Mouse (Mus musculus) MEL (cell line): ENCODE results near the gene Gmpr2. TPM values are rescaled to one million over a fixed set of nuclear protein-coding genes. Genes with fewer than 3 reads are reported as not detected.

ENCODE experiments used
- DNase-seq: peaks from one replicate; pipeline ENCODE4 v3.0.0; 2011; ENCODE audit warnings: low read depth, low spot score
- H3K27ac ChIP-seq: 2 replicates; pipeline ENCODE4 v1.5.1; 2012; ENCODE audit warnings: low read depth, mild to moderate bottlenecking, control low read depth, low read length, moderate library complexity; ENCODE audit not compliant: control insufficient read depth
- H3K27me3 ChIP-seq, 2 experiments: fragments of 150-350 bp in 1 of 2; sonication (generic) in 1 of 2; 2 replicates each; pipeline ENCODE4 v1.6.1; 2012; ENCODE audit warnings: low read length in 2 of 2, mild to moderate bottlenecking in 2 of 2, improper control_type of control experiment in 1 of 2, moderate library complexity in 1 of 2; ENCODE audit not compliant: insufficient read depth in 2 of 2, control insufficient read depth in 1 of 2
- H3K36me3 ChIP-seq, 2 experiments: 2 replicates each; pipeline ENCODE4 v1.6.1; 2012 to 2014; ENCODE audit warnings: low read length in 2 of 2, improper control_type of control experiment in 1 of 2, inconsistent platforms in 1 of 2, mild to moderate bottlenecking in 1 of 2; ENCODE audit not compliant: insufficient read depth in 2 of 2, control insufficient read depth in 1 of 2
- H3K4me1 ChIP-seq, 2 experiments: fragments of 150-350 bp in 1 of 2; sonication (generic) in 1 of 2; 2 replicates each; pipeline ENCODE4 v1.6.1; 2012; ENCODE audit warnings: low read length in 2 of 2, improper control_type of control experiment in 1 of 2, mild to moderate bottlenecking in 1 of 2; ENCODE audit not compliant: insufficient read depth in 2 of 2, control insufficient read depth in 1 of 2
- H3K4me3 ChIP-seq, 2 experiments: fragments of 150-350 bp in 1 of 2; sonication (generic) in 1 of 2; 2 replicates each; pipeline ENCODE4 v1.5.1; 2012; ENCODE audit warnings: low read depth in 2 of 2, low read length in 2 of 2, mild to moderate bottlenecking in 2 of 2, moderate library complexity in 2 of 2, control low read depth in 1 of 2, improper control_type of control experiment in 1 of 2; ENCODE audit not compliant: control insufficient read depth in 1 of 2, insufficient read depth in 1 of 2
- H3K79me2 ChIP-seq: 2 replicates; pipeline ENCODE4 v1.6.1; 2012; ENCODE audit warnings: mild to moderate bottlenecking, low read length, moderate library complexity; ENCODE audit not compliant: control insufficient read depth, poor library complexity, insufficient read depth
- H3K9ac ChIP-seq: 2 replicates; pipeline ENCODE4 v1.6.1; 2012; ENCODE audit warnings: low read depth, mild to moderate bottlenecking, control low read depth, low read length, moderate library complexity; ENCODE audit not compliant: control insufficient read depth, poor library complexity, severe bottlenecking
- H3K9me3 ChIP-seq: fragments of 150-350 bp; sonication (generic); replicated peaks from 2 replicates; pipeline ENCODE4 v1.6.1; 2012; ENCODE audit warnings: mild to moderate bottlenecking, low read length, improper control_type of control experiment, moderate library complexity; ENCODE audit not compliant: insufficient read depth
- CHD2 ChIP-seq: IDR thresholded peaks from 2 replicates; pipeline ENCODE4 v1.6.1; 2011; ENCODE audit warnings: low read length, improper control_type of control experiment
- CTCF ChIP-seq, 3 experiments: IDR thresholded peaks in 2 of 3; conservative IDR thresholded peaks in 1 of 3; 2 replicates each; pipeline ENCODE4 v1.5.1; 2011 to 2012; ENCODE audit warnings: low read length in 3 of 3, low read depth in 2 of 3, mild to moderate bottlenecking in 2 of 3, improper control_type of control experiment in 1 of 3, inconsistent platforms in 1 of 3, mixed read lengths in 1 of 3, moderate library complexity in 1 of 3; ENCODE audit not compliant: control insufficient read depth in 1 of 3, insufficient read depth in 1 of 3, poor library complexity in 1 of 3, severe bottlenecking in 1 of 3
- E2F4 ChIP-seq: IDR thresholded peaks from 2 replicates; pipeline ENCODE4 v1.6.1; 2011; ENCODE audit warnings: low read depth, low read length, improper control_type of control experiment, borderline replicate concordance
- ELF1 ChIP-seq: IDR thresholded peaks from 2 replicates; pipeline ENCODE4 v1.6.1; 2014; ENCODE audit warnings: low read depth, mild to moderate bottlenecking, inconsistent platforms, low read length, improper control_type of control experiment, moderate library complexity
- EP300 ChIP-seq, 2 experiments: IDR thresholded peaks; 2 replicates each; pipeline ENCODE4 v1.6.1; 2011; ENCODE audit warnings: improper control_type of control experiment in 2 of 2, low read length in 2 of 2, low read depth in 1 of 2, mild to moderate bottlenecking in 1 of 2
- GABPA ChIP-seq: IDR thresholded peaks from 2 replicates; pipeline ENCODE4 v1.6.1; 2012; ENCODE audit warnings: low read depth, mild to moderate bottlenecking, inconsistent platforms, low read length, improper control_type of control experiment, moderate library complexity
- GATA1 ChIP-seq: IDR thresholded peaks from 2 replicates; pipeline ENCODE4 v1.6.1; 2011; ENCODE audit warnings: low read depth, low read length, improper control_type of control experiment
- JUND ChIP-seq: IDR thresholded peaks from 2 replicates; pipeline ENCODE4 v1.6.1; 2011; ENCODE audit warnings: low read depth, mild to moderate bottlenecking, improper control_type of control experiment, low read length
- KAT2A ChIP-seq: conservative IDR thresholded peaks from 2 replicates; pipeline ENCODE4 v1.6.1; 2012; ENCODE audit warnings: low read depth, low read length, improper control_type of control experiment, inconsistent platforms
- MAFK ChIP-seq: IDR thresholded peaks from 2 replicates; pipeline ENCODE4 v1.6.1; 2011; ENCODE audit warnings: low read depth, mild to moderate bottlenecking, low read length, improper control_type of control experiment, borderline replicate concordance
- MAZ ChIP-seq: IDR thresholded peaks from 2 replicates; pipeline ENCODE4 v1.6.1; 2012; ENCODE audit warnings: low read depth, mild to moderate bottlenecking, inconsistent platforms, low read length, improper control_type of control experiment
- MEF2A ChIP-seq: IDR thresholded peaks from 2 replicates; pipeline ENCODE4 v1.6.1; 2014; ENCODE audit warnings: low read depth, mild to moderate bottlenecking, inconsistent platforms, low read length, improper control_type of control experiment; ENCODE audit not compliant: poor library complexity, insufficient replicate concordance, severe bottlenecking; ENCODE audit errors: extremely low read depth
- MYB ChIP-seq: IDR thresholded peaks from 2 replicates; pipeline ENCODE4 v1.6.1; 2011; ENCODE audit warnings: mild to moderate bottlenecking, low read depth, low read length, improper control_type of control experiment
- NELFE ChIP-seq: IDR thresholded peaks from 2 replicates; pipeline ENCODE4 v1.6.1; 2011; ENCODE audit warnings: low read depth, low read length, improper control_type of control experiment
- NRF1 ChIP-seq: IDR thresholded peaks from 2 replicates; pipeline ENCODE4 v1.6.1; 2014; ENCODE audit warnings: low read depth, mild to moderate bottlenecking, inconsistent platforms, low read length, improper control_type of control experiment, moderate library complexity; ENCODE audit not compliant: poor library complexity, insufficient read depth, severe bottlenecking
- POLR2A ChIP-seq, 2 experiments: IDR thresholded peaks; 2 replicates each; pipeline ENCODE4 v1.6.1; 2011 to 2012; ENCODE audit warnings: low read length in 2 of 2, mild to moderate bottlenecking in 2 of 2, control low read depth in 1 of 2, improper control_type of control experiment in 1 of 2, low read depth in 1 of 2, moderate library complexity in 1 of 2; ENCODE audit not compliant: control insufficient read depth in 1 of 2, insufficient read depth in 1 of 2, poor library complexity in 1 of 2
- POLR2AphosphoS5 ChIP-seq: IDR thresholded peaks from 2 replicates; pipeline ENCODE4 v1.6.1; 2012; ENCODE audit warnings: low read depth, borderline replicate concordance, mild to moderate bottlenecking, inconsistent platforms, low read length, moderate library complexity, mixed read lengths
- SIN3A ChIP-seq: IDR thresholded peaks from 2 replicates; pipeline ENCODE4 v1.6.1; 2012; ENCODE audit warnings: low read length, improper control_type of control experiment, inconsistent platforms
- SMC3 ChIP-seq: IDR thresholded peaks from 2 replicates; pipeline ENCODE4 v1.6.1; 2011; ENCODE audit warnings: low read depth, low read length, improper control_type of control experiment
- TAL1 ChIP-seq: IDR thresholded peaks from 2 replicates; pipeline ENCODE4 v1.6.1; 2012; ENCODE audit warnings: mild to moderate bottlenecking, inconsistent platforms, low read length, moderate library complexity, mixed read lengths
- TBP ChIP-seq: IDR thresholded peaks from 2 replicates; pipeline ENCODE4 v1.8.0; 2011; ENCODE audit warnings: low read depth, low read length, improper control_type of control experiment
- TCF12 ChIP-seq: IDR thresholded peaks from 2 replicates; pipeline ENCODE4 v1.6.1; 2014; ENCODE audit warnings: low read depth, mild to moderate bottlenecking, inconsistent platforms, low read length, improper control_type of control experiment, moderate library complexity
- USF1 ChIP-seq: IDR thresholded peaks from 2 replicates; pipeline ENCODE4 v1.6.1; 2014; ENCODE audit warnings: low read depth, mild to moderate bottlenecking, inconsistent platforms, low read length, improper control_type of control experiment, moderate library complexity
- USF2 ChIP-seq, 2 experiments: IDR thresholded peaks; 2 replicates each; pipeline ENCODE4 v1.6.1; 2011 to 2012; ENCODE audit warnings: improper control_type of control experiment in 2 of 2, low read length in 2 of 2, borderline replicate concordance in 1 of 2, inconsistent platforms in 1 of 2, low read depth in 1 of 2, mild to moderate bottlenecking in 1 of 2; ENCODE audit not compliant: insufficient read depth in 1 of 2
- ZKSCAN1 ChIP-seq: IDR thresholded peaks from 2 replicates; pipeline ENCODE4 v1.6.1; 2012; ENCODE audit warnings: low read depth, mild to moderate bottlenecking, inconsistent platforms, low read length, improper control_type of control experiment, moderate library complexity
- ZMIZ1 ChIP-seq: IDR thresholded peaks from 2 replicates; pipeline ENCODE4 v1.6.1; 2012; ENCODE audit warnings: low read depth, mild to moderate bottlenecking, inconsistent platforms, low read length, improper control_type of control experiment, moderate library complexity
- ZNF384 ChIP-seq: IDR thresholded peaks from 2 replicates; pipeline ENCODE4 v1.6.1; 2012; ENCODE audit warnings: low read depth, mild to moderate bottlenecking, inconsistent platforms, low read length, improper control_type of control experiment
- polyA plus RNA-seq, 2 experiments: library from polyadenylated mRNA; stranded (reverse) in 1 of 2; unstranded in 1 of 2; fragments of >175 nt in 1 of 2; fragments of >200 nt in 1 of 2; gene quantifications; 2 replicates each; pipeline versions ENCODE4 v1.2.1 to v1.2.4; 2012; ENCODE audit warnings: low replicate concordance in 2 of 2, low read depth in 1 of 2; ENCODE audit not compliant: insufficient read length in 2 of 2, insufficient read depth in 1 of 2, missing spikeins in 1 of 2
- total RNA-seq: library from RNA; depleted of rRNA; stranded (reverse); fragments of 300-350 nt; gene quantifications from 2 replicates; pipeline ENCODE4 v1.2.3, GENCODE M21; 2012

Gmpr2 gene
- total and polyA plus RNA-seq, 3 experiments: 22.3 to 28.8 TPM; not detected in 1

- peaks cover 2% of the 10 kb centered on the region for H3K79me2 ChIP-seq
- H3K9me3 ChIP-seq: no peaks in the 10 kb centered on the region
- H3K9ac ChIP-seq: peak overlapping the region; percentile 67
- H3K4me1 ChIP-seq: peaks cover 3 to 14% of the 10 kb centered on the region in 2 experiments
- peaks cover 3 to 11% of the 10 kb centered on the region in 2 experiments; a peak in 3 of 4 replicates for H3K36me3 ChIP-seq
- TF ChIP-seq JUND: no peak
- TF ChIP-seq CTCF (IDR thresholded peaks at IDR 0.05 in 2 of 3, conservative IDR thresholded peaks at IDR 0.05 in 1 of 3; ENCODE audit: control insufficient read depth in 1 of 3, insufficient read depth in 1 of 3, low read depth in 2 of 3, low read length in 3 of 3, poor library complexity in 1 of 3, severe bottlenecking in 1 of 3): no peak
- TF ChIP-seq POLR2AphosphoS5: no peak
- no peak for TF ChIP-seq ZNF384
- no peak for TF ChIP-seq GATA1
- TF ChIP-seq USF2 (IDR thresholded peaks at IDR 0.05; ENCODE audit: borderline replicate concordance in 1 of 2, insufficient read depth in 1 of 2, low read depth in 1 of 2, low read length in 2 of 2): no peak
- no peak for TF ChIP-seq E2F4
- TF ChIP-seq TCF12: no peak
- no peak for TF ChIP-seq SIN3A
- no peak for TF ChIP-seq MAFK
- TF ChIP-seq MYB: no peak
- TF ChIP-seq GABPA: no peak
- TF ChIP-seq EP300 (IDR thresholded peaks at IDR 0.05; ENCODE audit: low read depth in 1 of 2, low read length in 2 of 2): no peak
- TF ChIP-seq ZKSCAN1: no peak
- TF ChIP-seq, all 39 proteins: peak for 0
- H3K27me3 ChIP-seq: no peaks in the 10 kb centered on the region
- H3K27ac ChIP-seq: peak overlapping the region; percentile 85
- DNase-seq: no peak
- peak overlapping the region; percentile 69 to 89 for H3K4me3 ChIP-seq
Measured at GRCm38 (mm10) chr14:55660636-55661035, 11.1 kb upstream of the Gmpr2 start.

GRCm38 (mm10) chr14:55671486-55671832 lies 282 bp upstream of the Gmpr2 start:
- DNase-seq: no peak
- no peak for TF ChIP-seq EP300 (IDR thresholded peaks at IDR 0.05; ENCODE audit: low read depth in 1 of 2, low read length in 2 of 2)
- TF ChIP-seq TAL1: no peak
- TF ChIP-seq NRF1: no peak
- no peak for TF ChIP-seq CHD2
- no peak for TF ChIP-seq TCF12
- no peak for TF ChIP-seq POLR2AphosphoS5
- TF ChIP-seq POLR2A (IDR thresholded peaks at IDR 0.05; ENCODE audit: control insufficient read depth in 1 of 2, insufficient read depth in 1 of 2, low read depth in 1 of 2, low read length in 2 of 2, poor library complexity in 1 of 2): no peak; a peak in 1 of 4 replicates
- no peak for TF ChIP-seq USF2 (IDR thresholded peaks at IDR 0.05; ENCODE audit: borderline replicate concordance in 1 of 2, insufficient read depth in 1 of 2, low read depth in 1 of 2, low read length in 2 of 2)
- 0 out of 2 replicates have a peak, but pooled peaks have one; percentile 3 for TF ChIP-seq ELF1
- TF ChIP-seq MAFK: no peak
- TF ChIP-seq TBP: no peak
- no peak for TF ChIP-seq E2F4
- no peak for TF ChIP-seq CTCF (IDR thresholded peaks at IDR 0.05 in 2 of 3, conservative IDR thresholded peaks at IDR 0.05 in 1 of 3; ENCODE audit: control insufficient read depth in 1 of 3, insufficient read depth in 1 of 3, low read depth in 2 of 3, low read length in 3 of 3, poor library complexity in 1 of 3, severe bottlenecking in 1 of 3)
- TF ChIP-seq MAZ: no peak
- TF ChIP-seq MEF2A: no peak
- 0 out of 2 replicates have a peak, but pooled peaks have one; percentile 23 for TF ChIP-seq ZMIZ1
- TF ChIP-seq NELFE: peak; percentile 58; the same call in 1 of the 2 replicates
- no peak for TF ChIP-seq USF1
- TF ChIP-seq SMC3: 0 out of 2 replicates have a peak, but pooled peaks have one; percentile 13
- TF ChIP-seq SIN3A: no peak
- TF ChIP-seq JUND: no peak
- no peak for TF ChIP-seq GATA1
- TF ChIP-seq KAT2A: no peak

More at GRCm38 (mm10) chr14:55671486-55671832, 282 bp upstream of the Gmpr2 start:
- H3K4me1 ChIP-seq: peaks cover 7 to 15% of the 10 kb centered on the region in 2 experiments; a peak in 3 of 4 replicates
- H3K27me3 ChIP-seq: no peaks in the 10 kb centered on the region
- peaks cover 0 to 37% of the 10 kb centered on the region in 2 experiments; a peak in 2 of 4 replicates for H3K36me3 ChIP-seq
- no peaks in the 10 kb centered on the region for H3K9me3 ChIP-seq
- peak overlapping the region; percentile 93 for H3K27ac ChIP-seq
- peak overlapping the region; percentile 69 to 70 for H3K4me3 ChIP-seq
- peaks cover 32% of the 10 kb centered on the region for H3K79me2 ChIP-seq
- H3K9ac ChIP-seq: peak overlapping the region; percentile 78
